Mouse (Mus musculus): ENCODE measurements around the gene Adam17. TPM values are rescaled to one million over a fixed set of nuclear protein-coding genes. Genes with fewer than 3 reads are reported as not detected.
A peak's percentile ranks its signal among the peaks of the same experiment; 100 is the strongest.

The Adam17 gene
- total RNA-seq, 2 experiments from 2014 or later, result 43.1 to 47.5 TPM

- ATAC-seq (replicated peaks; ENCODE audit: low FRiP score, low TSS enrichment, poor library complexity, severe bottlenecking), result peak; percentile 67
Measured at GRCm38 (mm10) chr12:21318143-21318895, 55.1 kb downstream of the Adam17 start.

GRCm38 (mm10) chr12:21316869-21317265 lies 56.6 kb downstream of the Adam17 start:
- ATAC-seq (replicated peaks; ENCODE audit: low FRiP score, low TSS enrichment, poor library complexity, severe bottlenecking), result no peak

GRCm38 (mm10) chr12:21315923-21316868 lies 57.2 kb downstream of the Adam17 start, which contains the start of gene Iah1:
TSS of gene Iah1 (plus strand) at chr12:21316389.
- ATAC-seq (replicated peaks; ENCODE audit: low FRiP score, low TSS enrichment, poor library complexity, severe bottlenecking), result peak; percentile 96

GRCm38 (mm10) chr12:21312201-21312600 lies 61.2 kb downstream of the Adam17 start:
- no peak for ATAC-seq (replicated peaks; ENCODE audit: low FRiP score, low TSS enrichment, poor library complexity, severe bottlenecking)

GRCm38 (mm10) chr12:21306721-21307120 lies 66.7 kb downstream of the Adam17 start:
- no peak for ATAC-seq (replicated peaks; ENCODE audit: low FRiP score, low TSS enrichment, poor library complexity, severe bottlenecking)

- no peak for ATAC-seq (replicated peaks; ENCODE audit: low FRiP score, low TSS enrichment, poor library complexity, severe bottlenecking)
Measured at GRCm38 (mm10) chr12:21305741-21306140, 67.7 kb downstream of the Adam17 start.

GRCm38 (mm10) chr12:21302361-21302783 lies 71.1 kb downstream of the Adam17 start:
- ATAC-seq (replicated peaks; ENCODE audit: low FRiP score, low TSS enrichment, poor library complexity, severe bottlenecking), result peak; percentile 96

GRCm38 (mm10) chr12:21301932-21302331 lies 71.5 kb downstream of the Adam17 start:
- ATAC-seq (replicated peaks; ENCODE audit: low FRiP score, low TSS enrichment, poor library complexity, severe bottlenecking), result no peak

- no peak for ATAC-seq (replicated peaks; ENCODE audit: low FRiP score, low TSS enrichment, poor library complexity, severe bottlenecking)
Measured at GRCm38 (mm10) chr12:21301324-21301723, 72.1 kb downstream of the Adam17 start.

GRCm38 (mm10) chr12:21298856-21299255 lies 74.6 kb downstream of the Adam17 start:
- ATAC-seq (replicated peaks; ENCODE audit: low FRiP score, low TSS enrichment, poor library complexity, severe bottlenecking), result no peak

- ATAC-seq (replicated peaks; ENCODE audit: low FRiP score, low TSS enrichment, poor library complexity, severe bottlenecking), result no peak
Measured at GRCm38 (mm10) chr12:21289651-21290050, 83.8 kb downstream of the Adam17 start.

- no peak for ATAC-seq (replicated peaks; ENCODE audit: low FRiP score, low TSS enrichment, poor library complexity, severe bottlenecking)
Measured at GRCm38 (mm10) chr12:21288716-21289395, 84.6 kb downstream of the Adam17 start.

- ATAC-seq (replicated peaks; ENCODE audit: low FRiP score, low TSS enrichment, poor library complexity, severe bottlenecking), result peak; percentile 51; the same call in 1 of the 2 replicates
Measured at GRCm38 (mm10) chr12:21286712-21287650, 86.5 kb downstream of the Adam17 start.

GRCm38 (mm10) chr12:21286243-21286622 lies 87.2 kb downstream of the Adam17 start, which contains the start of gene Itgb1bp1:
TSS of gene Itgb1bp1 (minus strand) at chr12:21286284.
- peak; percentile 93 for ATAC-seq (replicated peaks; ENCODE audit: low FRiP score, low TSS enrichment, poor library complexity, severe bottlenecking)

GRCm38 (mm10) chr12:21285508-21286242 lies 87.8 kb downstream of the Adam17 start:
- ATAC-seq (replicated peaks; ENCODE audit: low FRiP score, low TSS enrichment, poor library complexity, severe bottlenecking), result peak; percentile 72

GRCm38 (mm10) chr12:21284761-21285441 lies 88.5 kb downstream of the Adam17 start, which contains the start of gene Cpsf3:
TSS of gene Cpsf3 (plus strand) at chr12:21285391.
- ATAC-seq (replicated peaks; ENCODE audit: low FRiP score, low TSS enrichment, poor library complexity, severe bottlenecking), result no peak

GRCm38 (mm10) chr12:21277352-21277864 lies 96.0 kb downstream of the Adam17 start:
- ATAC-seq (replicated peaks; ENCODE audit: low FRiP score, low TSS enrichment, poor library complexity, severe bottlenecking), result no peak

Data from megakaryocyte-erythroid progenitor cell, adult 5-6 weeks (primary cell).